Mouse (Mus musculus): ENCODE results near the gene Ccs.
"Not testable (repeated sequence)": the region's sequence is repeated elsewhere in the genome, so short reads cannot be mapped to it uniquely, and the experiment has no call there.

The Ccs gene

DNA sequence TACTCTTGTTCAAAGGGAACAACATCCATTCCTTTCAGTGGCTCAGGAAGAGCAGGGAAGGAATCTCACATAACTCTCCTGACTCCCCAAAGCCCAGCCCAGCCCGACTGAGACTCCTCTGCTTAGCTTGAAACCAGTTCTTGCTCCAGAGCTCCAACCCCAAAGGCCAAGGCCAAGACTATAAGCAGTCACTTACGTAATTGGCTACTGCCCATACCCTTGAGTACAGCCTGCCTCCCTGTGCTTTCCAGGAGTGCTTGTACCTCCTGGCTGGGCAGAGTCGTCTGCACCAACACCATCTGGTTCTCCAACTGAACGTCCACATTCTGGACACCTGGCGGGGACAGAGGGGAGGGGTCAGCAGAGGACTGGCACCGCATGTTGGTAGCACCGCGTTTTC, 5.2 kb downstream of the Ccs start:
- no peak for DNase-seq

GRCm38 (mm10) chr19:4829156-4829555, 10.0 kb downstream of the Ccs start:
- DNase-seq: peak; percentile 68 to 72

- peak; percentile 61 to 73 for DNase-seq
Measured at GRCm38 (mm10) chr19:4828444-4829114, 10.6 kb downstream of the Ccs start.

GRCm38 (mm10) chr19:4820678-4821303, 18.3 kb downstream of the Ccs start:
- DNase-seq: peak; percentile 96

DNA sequence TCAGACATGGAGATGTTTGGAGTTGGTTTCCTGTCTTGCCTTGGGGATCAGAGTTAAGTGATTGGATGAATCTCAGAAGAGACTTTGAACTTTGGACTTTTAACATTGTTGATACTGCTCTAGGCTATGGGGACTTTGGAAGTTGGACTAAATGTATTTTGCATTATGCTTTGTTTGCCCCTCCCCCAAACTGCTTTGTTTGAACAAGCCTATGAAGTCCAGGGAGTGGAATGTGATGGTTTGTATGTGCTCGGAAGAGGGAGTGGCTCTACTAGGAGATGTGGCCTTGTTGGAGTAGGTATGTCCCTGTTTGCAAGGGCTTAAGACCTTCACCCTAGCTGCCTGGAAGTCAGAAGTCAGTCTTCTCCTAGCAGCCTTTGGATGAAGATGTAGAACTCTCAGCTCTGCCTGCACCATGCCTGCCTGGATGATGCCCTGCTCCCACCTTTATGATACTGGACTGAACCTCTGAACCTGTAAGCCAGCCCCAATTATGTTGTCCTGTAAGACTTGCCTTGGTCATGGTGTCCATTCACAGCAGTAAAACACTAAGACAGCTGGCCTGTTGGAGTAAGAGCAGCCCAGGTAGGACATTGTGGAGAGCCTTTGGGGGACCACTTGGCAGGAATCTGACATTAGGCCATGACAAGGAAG, 21.8 kb downstream of the Ccs start:
- DNase-seq: peak in 1 of 2 experiments; percentile 55

DNA sequence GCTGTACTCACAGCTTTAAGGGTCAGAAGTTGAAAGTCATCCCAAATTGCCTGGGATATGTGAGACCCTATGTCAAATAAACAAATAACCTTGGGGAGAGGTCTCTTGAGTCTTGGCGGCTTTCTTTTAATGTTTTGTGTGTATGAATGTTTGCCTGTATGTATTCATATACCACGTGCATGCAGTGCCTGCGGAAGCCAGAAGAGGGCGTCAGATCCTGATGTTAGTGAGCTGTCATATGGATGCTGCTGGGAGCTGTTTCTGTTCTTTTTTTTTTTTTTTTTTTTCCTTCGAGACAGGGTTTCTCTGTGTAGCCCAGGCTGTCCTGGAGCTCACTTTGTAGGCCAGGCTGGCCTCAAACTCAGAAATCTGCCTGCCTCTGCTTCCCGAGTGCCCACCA, 26.1 kb downstream of the Ccs start:
- peak in 1 of 2 experiments; percentile 55 for DNase-seq

DNA sequence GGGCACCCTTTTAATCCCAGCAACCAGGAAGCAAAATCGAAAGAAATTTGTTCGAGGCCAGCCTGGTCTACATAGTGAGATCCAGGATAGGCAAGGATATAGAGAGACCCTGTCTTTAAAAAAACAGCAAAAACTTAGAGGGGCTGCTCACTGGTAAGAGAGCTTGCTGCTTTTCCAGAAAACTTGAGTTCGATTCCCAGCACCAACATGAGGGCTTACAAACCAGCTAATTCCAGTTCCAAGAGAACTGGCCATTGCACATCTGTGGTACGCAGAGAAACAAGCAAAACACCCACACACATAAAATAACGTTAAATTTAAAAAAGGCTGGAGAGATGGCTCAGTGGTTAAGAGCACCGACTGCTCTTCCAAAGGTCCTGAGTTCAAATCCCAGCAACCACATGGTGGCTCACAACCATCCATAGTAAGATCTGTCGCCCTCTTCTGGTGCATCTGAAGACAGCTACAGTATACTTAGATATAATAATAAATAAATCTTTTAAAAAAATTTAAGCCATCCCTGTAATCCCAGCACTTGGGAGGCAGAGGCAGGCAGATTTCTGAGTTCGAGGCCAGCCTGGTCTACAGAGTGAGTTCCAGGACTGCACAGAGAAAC, 26.7 kb downstream of the Ccs start:
- DNase-seq: not testable (repeated sequence)

DNA sequence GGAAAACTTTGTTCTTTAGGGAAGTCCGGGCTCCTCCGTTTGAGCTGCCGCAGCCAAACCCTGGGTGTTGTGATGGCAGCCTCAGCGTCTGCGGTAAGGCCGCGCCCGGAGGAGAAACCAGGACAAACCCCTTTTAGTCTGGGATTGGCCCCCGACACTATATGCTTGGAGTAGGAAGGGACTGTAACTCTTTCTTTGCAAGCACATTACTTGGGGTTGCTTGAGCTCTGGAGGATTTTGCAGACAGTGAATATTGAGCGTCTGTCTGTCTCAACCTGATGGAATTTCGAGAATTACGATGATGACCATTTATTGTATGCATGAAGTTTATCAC, 27.3 kb downstream of the Ccs start:
- no peak for DNase-seq

GRCm38 (mm10) chr19:4811063-4811908, 27.8 kb downstream of the Ccs start, which contains the start of the genes Gm21992 and Rbm14:
TSS of gene Gm21992 (minus strand) at chr19:4811612.
TSS of gene Rbm14 (minus strand) at chr19:4811634.
- DNase-seq: peak; percentile 99

- no peak for DNase-seq
Measured at GRCm38 (mm10) chr19:4810746-4811062, 28.4 kb downstream of the Ccs start.

- DNase-seq: no peak
Measured at GRCm38 (mm10) chr19:4810309-4810708, 28.8 kb downstream of the Ccs start.

GRCm38 (mm10) chr19:4803283-4803682, 35.8 kb downstream of the Ccs start:
- no peak for DNase-seq

DNA sequence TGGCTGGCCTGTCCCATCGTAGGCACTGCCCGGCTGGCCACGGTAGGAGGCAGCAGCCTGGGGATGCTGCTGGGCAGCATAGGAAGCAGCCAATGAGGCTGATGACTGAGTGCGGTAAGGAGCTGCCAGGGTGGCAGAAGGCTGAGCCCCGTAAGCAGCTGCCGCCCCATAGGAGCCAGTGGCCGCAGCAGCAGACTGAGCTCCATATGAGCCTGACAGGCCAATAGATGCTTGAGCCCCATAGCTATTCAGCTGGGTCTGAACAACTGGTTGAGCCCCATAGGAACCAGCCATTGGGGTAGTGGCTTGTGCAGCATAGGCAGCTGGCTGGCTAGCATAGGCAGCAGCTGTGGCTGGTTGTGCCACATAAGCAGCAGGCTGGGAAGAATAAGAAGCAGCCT, 36.4 kb downstream of the Ccs start:
- DNase-seq: no peak

- no peak for DNase-seq
Measured at GRCm38 (mm10) chr19:4799083-4799482, 40.0 kb downstream of the Ccs start.

DNA sequence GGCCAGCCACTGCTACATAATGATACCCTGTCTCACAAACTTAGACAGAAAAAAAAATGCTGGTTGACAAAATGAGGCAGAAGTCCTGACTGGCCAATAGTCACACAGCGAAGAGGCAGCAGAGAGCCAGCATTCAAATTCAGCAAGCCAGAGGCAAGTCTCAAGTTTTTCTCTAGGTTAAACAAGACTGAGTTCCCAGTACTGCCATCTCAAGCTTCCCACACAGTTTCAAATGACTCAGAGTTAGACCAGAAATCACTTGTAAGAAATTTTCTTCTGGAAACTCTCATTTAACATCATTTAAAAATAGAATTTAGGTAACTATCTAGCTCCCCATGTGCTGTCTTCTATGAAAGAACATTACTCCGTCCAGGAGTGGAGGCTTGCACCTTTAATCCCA, 41.3 kb downstream of the Ccs start:
- no peak for DNase-seq

- DNase-seq: no peak
Measured at GRCm38 (mm10) chr19:4795929-4796328, 43.2 kb downstream of the Ccs start.

DNA sequence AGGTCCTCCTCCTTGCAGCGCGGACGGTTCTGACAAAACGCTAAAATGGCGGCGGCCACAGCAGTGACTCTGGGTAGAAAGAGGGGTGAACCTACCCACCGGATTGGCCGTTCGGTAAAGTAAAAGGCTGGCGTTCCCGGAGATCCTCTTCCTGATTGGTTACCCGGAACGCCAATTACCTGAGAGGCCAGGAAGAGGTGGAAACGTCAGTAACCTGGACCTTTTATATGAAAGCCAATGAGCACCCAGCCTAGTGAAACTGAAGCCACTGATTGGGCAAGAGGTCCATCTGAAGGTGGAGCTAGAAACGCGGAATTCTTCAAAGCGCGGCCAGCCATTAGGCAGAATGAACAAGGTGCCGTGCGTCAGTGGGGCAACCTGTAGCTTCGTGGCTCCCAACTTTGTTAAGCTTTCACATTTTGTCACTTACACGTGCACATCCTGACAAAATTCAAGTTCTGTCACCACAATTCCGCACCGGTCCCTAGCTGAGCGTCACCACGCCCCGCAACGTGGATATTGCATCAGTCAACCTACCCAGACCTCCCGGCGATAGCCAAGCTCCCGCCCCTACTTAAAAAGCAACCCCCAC, 45.2 kb downstream of the Ccs start, which contains the start of gene Rbm4:
Gene Rbm4, minus strand, starts transcription at position 71 of the 592 bp plus-strand sequence.
- DNase-seq: peak; percentile 99

GRCm38 (mm10) chr19:4793281-4793830, 45.8 kb downstream of the Ccs start:
- DNase-seq: no peak

DNA sequence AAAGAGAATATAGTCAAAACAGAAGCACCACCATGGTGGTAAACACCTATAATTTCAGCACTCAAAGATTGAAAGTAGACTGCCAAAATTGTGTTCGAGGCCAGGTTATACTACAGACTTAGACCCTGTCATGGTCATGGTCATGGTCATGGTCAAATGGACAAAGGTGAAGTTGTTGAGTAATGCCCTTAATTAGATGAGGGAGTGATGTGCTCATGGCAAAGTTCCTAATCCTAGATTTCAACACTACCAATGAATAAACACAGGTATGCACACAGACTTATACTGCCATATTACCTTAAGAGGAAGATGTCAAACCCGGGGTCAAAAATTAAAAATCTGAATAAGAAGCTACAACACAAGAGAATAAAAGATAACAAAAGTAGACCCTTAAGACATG, 52.8 kb downstream of the Ccs start:
- no peak for DNase-seq

- DNase-seq: no peak
Measured at GRCm38 (mm10) chr19:4785206-4785605, 53.9 kb downstream of the Ccs start.

GRCm38 (mm10) chr19:4782891-4783290, 56.2 kb downstream of the Ccs start:
- DNase-seq: peak in 1 of 2 experiments; percentile 38

Data from kidney, adult 8-10 months (tissue).